Mouse (Mus musculus) Patski (cell line): ENCODE measurements at regions not wholly inside any gene's neighbourhood (a gene's known extent, or its start where the extent isn't known, plus 50 kb on each side); places are given as distances from the start of the nearest gene placed in this dataset.

Experiments
- ATAC-seq: fragments of 100-300 bp; one replicate; pipeline ENCODE4 v1.8.0; 2021
- CTCF ChIA-PET: fragments of 350-600 bp; sonication (Branson Sonifier 250); formaldehyde crosslinking; loops from one replicate; lab custom pipeline; 2022; ENCODE audit warnings: inconsistent platforms; lab: Charles Lee
- POLR2A ChIA-PET: fragments of 350-600 bp; sonication (Branson Sonifier 250); formaldehyde crosslinking; loops from one replicate; lab custom pipeline; 2022; ENCODE audit warnings: antibody characterized with exemption, inconsistent platforms; lab: Charles Lee
- DNase-seq: peaks from one replicate; pipeline ENCODE4 v3.0.0-alpha.2; 2011; ENCODE audit warnings: low read depth, low spot score
- H3K27me3 ChIP-seq: fragments of 371-371 bp; one replicate; pipeline ENCODE4 v1.5.1; 2021
- CTCF ChIP-seq: fragments of 100-300 bp; IDR thresholded peaks from one replicate; pipeline ENCODE4 v1.5.1; 2021
- in situ Hi-C: fragments of 300-500 bp; cut with MboI; formaldehyde crosslinking; loops from 3 replicates; pipeline ENCODE4 v1.11.1; 2018; ENCODE audit warnings: low pct_unique_long_range_greater_than_20kb, mixed read lengths

DNA sequence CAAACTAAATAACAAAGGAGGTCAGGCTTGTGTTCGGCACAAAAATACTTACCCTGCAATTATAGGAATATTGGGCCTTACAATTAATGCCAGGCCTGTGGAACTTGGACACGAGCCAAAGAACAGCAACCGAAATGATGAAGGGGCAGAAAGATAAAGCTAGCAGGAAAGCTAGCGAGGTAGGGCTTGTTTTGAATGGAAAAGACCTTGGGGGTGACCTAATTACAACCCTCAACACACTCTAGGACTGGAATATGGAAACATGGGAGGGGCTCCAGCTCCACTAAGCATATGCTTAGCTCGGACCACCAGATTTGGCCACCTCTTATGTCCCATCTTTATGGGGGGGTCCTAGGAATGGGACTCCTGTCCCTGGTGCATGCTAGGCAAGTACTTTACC is 362.8 kb downstream of the H2al1j start:
- no peak for DNase-seq
- H3K27me3 ChIP-seq = peaks cover 11% of the 10 kb centered on the region
- CTCF ChIA-PET = interaction anchor here (1.3 to 1.5 kb wide), 2 partner anchors 9 to 11 kb away, joined by 4 read pairs; no protein-coding TSS in a partner anchor
- no peak for TF ChIP-seq CTCF
- in situ Hi-C loops = no loop called here
- POLR2A ChIA-PET = interaction anchor here (0.6 to 0.7 kb wide), 2 partner anchors 14 to 162 kb away, joined by 4 read pairs; no protein-coding TSS in a partner anchor
- ATAC-seq = no peak

GRCm38 (mm10) chrX:11691019-11691418 is 363.4 kb downstream of the H2al1j start:
- in situ Hi-C loops = no loop called here
- no peak for TF ChIP-seq CTCF
- ChIA-PET CTCF (interaction anchor here (1.3 kb wide), 1 partner anchor 10 kb away, joined by 4 read pairs; no protein-coding TSS in a partner anchor), POLR2A (interaction anchor here (0.6 kb wide), 1 partner anchor 90 kb away, joined by 3 read pairs; no protein-coding TSS in a partner anchor)
- H3K27me3 ChIP-seq = peaks cover 11% of the 10 kb centered on the region
- DNase-seq = no peak
- ATAC-seq = no peak

- ChIA-PET CTCF (no interaction called here), POLR2A (interaction anchor here (0.9 kb wide), 1 partner anchor 25 kb away, joined by 3 read pairs; no protein-coding TSS in a partner anchor)
- no peak for TF ChIP-seq CTCF
- peaks cover 20% of the 10 kb centered on the region for H3K27me3 ChIP-seq
- in situ Hi-C loops = no loop called here
- DNase-seq (no peak), ATAC-seq (no peak)
These were observed 368.9 kb downstream of the H2al1j start for GRCm38 (mm10) chrX:11696565-11696964.

- in situ Hi-C loops = no loop called here
- no peak for ATAC-seq
- no peak for TF ChIP-seq CTCF
- ChIA-PET POLR2A (no interaction called here), CTCF (no interaction called here)
- H3K27me3 ChIP-seq = peaks cover 23% of the 10 kb centered on the region
- DNase-seq = no peak
These were observed 373.5 kb downstream of the H2al1j start for GRCm38 (mm10) chrX:11701095-11701494.

DNA sequence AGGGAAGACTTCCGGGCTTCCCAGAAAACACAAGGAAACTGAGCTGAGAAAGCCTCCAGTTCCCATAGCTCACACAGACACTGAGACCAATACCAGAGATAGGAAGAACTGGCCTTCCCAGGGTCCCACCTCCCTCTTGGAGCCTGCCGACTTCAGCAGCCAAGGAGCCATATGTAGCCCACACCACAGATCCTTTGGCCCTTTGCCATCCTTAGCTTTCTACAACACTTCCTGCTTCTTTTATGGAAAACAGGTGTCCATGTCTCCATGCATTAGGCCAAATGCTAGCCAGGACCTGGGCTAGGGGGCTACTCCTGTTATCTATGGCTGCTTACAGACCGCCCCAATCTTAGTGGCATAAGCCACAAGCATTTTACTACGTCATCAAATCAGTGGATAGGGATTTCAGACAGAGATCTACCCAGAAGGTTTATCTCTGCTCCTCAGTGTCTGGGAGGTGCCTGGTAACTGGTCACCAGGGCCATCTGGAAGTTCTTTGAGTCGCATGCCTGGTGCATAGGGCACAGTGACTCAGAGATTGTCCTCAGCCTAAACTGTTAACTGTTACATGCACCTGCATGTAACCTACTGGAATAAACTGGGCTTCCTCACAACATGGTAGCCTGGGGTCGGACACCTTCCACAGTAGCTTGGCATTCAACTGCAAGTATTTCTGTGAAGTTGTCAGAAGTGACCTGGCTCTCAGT is 378.4 kb downstream of the H2al1j start:
- ATAC-seq = no peak
- DNase-seq = no peak
- POLR2A ChIA-PET = no interaction called here
- CTCF ChIA-PET = no interaction called here
- peaks cover 3% of the 10 kb centered on the region for H3K27me3 ChIP-seq
- no peak for TF ChIP-seq CTCF
- in situ Hi-C loops = no loop called here

GRCm38 (mm10) chrX:11707330-11707729 is 379.7 kb downstream of the H2al1j start:
- ATAC-seq (no peak), DNase-seq (peak; percentile 59)
- in situ Hi-C loops = no loop called here
- TF ChIP-seq CTCF = no peak
- ChIA-PET CTCF (interaction anchor here (0.5 to 1.5 kb wide), 2 partner anchors 27 to 110 kb away, joined by 3 read pairs; no protein-coding TSS in a partner anchor), POLR2A (no interaction called here)
- peaks cover 3% of the 10 kb centered on the region for H3K27me3 ChIP-seq

DNA sequence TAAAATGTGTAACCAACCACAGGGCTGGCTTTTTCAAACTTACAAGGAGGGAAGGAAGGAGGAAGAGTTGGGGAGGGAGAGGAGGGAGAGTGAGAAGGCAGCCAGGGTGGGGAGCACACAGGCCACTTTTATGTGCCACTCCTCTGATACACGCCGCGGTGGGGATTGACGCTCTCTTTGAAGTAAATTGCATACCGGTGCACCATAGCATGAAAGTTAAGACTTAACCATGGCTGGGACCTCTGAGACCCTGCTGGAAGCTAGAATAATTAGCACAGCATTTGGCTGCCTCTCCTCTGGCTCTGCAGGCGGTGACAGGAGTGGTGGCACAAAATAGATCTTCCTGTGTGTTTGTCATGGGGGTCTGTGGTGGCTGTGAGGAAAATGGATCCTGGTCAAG is 380.7 kb downstream of the H2al1j start:
- TF ChIP-seq CTCF = no peak
- DNase-seq = no peak
- ChIA-PET CTCF (interaction anchor here (1.5 kb wide), 1 partner anchor 28 kb away, joined by 3 read pairs; no protein-coding TSS in a partner anchor), POLR2A (no interaction called here)
- in situ Hi-C loops = no loop called here
- H3K27me3 ChIP-seq = peaks cover 3% of the 10 kb centered on the region
- no peak for ATAC-seq

GRCm38 (mm10) chrX:11709326-11709725 is 381.7 kb downstream of the H2al1j start:
- CTCF ChIA-PET = no interaction called here
- POLR2A ChIA-PET = no interaction called here

DNA sequence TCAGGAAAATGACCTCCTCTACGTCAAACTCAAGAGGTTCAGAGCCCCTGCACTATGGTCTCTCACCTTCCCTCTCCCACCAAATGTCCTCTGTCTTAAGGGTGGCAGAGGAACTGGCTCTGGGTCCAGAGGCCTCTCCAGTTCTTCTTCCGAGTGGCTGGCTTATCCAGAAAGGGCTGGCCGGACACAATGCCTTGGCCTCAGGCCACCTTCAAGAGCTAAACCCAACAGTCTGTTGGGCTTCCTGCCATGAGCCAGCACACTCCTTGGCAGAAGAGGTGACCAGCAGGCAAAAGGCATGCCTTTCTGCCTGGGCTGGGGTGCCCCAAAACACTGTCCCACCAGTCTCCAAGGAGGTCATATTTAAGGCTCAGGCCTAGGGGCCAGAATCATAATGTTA is 385.8 kb downstream of the H2al1j start:
- CTCF ChIA-PET = no interaction called here
- H3K27me3 ChIP-seq = no peaks in the 10 kb centered on the region
- POLR2A ChIA-PET = no interaction called here
- DNase-seq (no peak), ATAC-seq (no peak)
- in situ Hi-C loops = no loop called here
- TF ChIP-seq CTCF = no peak

More at GRCm38 (mm10) chrX:11709326-11709725, 381.7 kb downstream of the H2al1j start:
- DNase-seq = no peak
- TF ChIP-seq CTCF = no peak
- peaks cover 2% of the 10 kb centered on the region for H3K27me3 ChIP-seq
- in situ Hi-C loops = no loop called here
- ATAC-seq = no peak

DNA sequence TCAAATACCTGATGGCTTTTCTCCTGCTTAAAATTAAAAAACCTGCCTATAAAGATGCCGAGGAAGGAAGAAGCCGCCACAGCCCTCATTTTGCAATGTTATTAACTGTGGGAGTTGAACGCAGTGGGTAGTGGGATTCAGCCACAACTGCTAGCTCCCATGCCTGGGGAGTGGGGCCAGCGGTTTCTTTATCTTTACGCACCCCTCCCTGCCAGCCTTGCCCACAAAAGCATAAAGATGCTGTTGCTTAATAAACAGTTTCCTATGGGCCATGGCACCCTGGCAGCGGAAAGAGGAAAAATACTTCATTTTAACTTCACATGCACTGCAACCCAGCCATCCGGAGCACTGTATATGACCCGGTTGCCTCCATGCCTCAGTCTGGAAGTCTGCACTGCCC is 389.2 kb downstream of the H2al1j start:
- no peak for DNase-seq
- POLR2A ChIA-PET = no interaction called here
- H3K27me3 ChIP-seq = no peaks in the 10 kb centered on the region
- no peak for TF ChIP-seq CTCF
- in situ Hi-C loops = no loop called here
- no peak for ATAC-seq
- CTCF ChIA-PET = no interaction called here

DNA sequence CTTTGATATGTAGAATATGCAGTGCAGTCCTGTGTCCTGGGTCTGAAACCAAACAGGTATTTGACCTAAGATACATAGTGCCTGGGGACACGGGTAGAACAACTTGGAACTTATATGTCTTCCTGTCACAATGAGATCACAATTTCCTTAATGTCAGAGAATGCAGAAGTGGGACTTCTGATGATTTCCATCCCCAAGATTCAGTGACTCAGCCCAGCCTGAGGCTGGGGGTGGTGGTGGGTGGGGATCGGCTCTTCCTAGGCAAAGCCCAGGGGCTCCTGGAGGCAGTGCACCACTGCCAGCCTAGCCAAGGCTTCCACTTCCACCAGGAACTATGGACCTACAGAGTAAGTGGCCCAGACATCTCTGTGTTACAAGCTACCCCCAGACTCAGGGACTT is 391.2 kb downstream of the H2al1j start:
- H3K27me3 ChIP-seq = peaks cover 4% of the 10 kb centered on the region
- ChIA-PET CTCF (no interaction called here), POLR2A (no interaction called here)
- DNase-seq (no peak), ATAC-seq (no peak)
- no peak for TF ChIP-seq CTCF
- in situ Hi-C loops = no loop called here
